Mouse (Mus musculus) E14TG2a.4 (cell line): Measurements from ENCODE around the gene Ttll11.

Source experiments
- H3K27me3 ChIP-seq: 2 replicates; pipeline ENCODE4 v1.6.1; 2014; ENCODE audit warnings: low read length, control low read depth; ENCODE audit not compliant: insufficient read depth
- H3K36me3 ChIP-seq: 2 replicates; pipeline ENCODE4 v1.6.1; 2014; ENCODE audit warnings: low read length, control low read depth; ENCODE audit not compliant: insufficient read depth
- H3K4me1 ChIP-seq: replicated peaks from 2 replicates; pipeline ENCODE4 v1.6.1; 2014; ENCODE audit warnings: low read depth, low read length, control low read depth
- H3K4me3 ChIP-seq: replicated peaks from 2 replicates; pipeline ENCODE4 v1.5.1; 2014; ENCODE audit warnings: mild to moderate bottlenecking, low read length
- H3K9me3 ChIP-seq: 2 replicates; pipeline ENCODE4 v1.6.1; 2014; ENCODE audit warnings: low read length, control low read depth
- CTCF ChIP-seq: conservative IDR thresholded peaks from 2 replicates; pipeline ENCODE4 v1.5.1; 2014; ENCODE audit warnings: low read length
- NANOG ChIP-seq: IDR thresholded peaks from 2 replicates; pipeline ENCODE4 v1.6.1; 2014; ENCODE audit warnings: borderline replicate concordance, low read length, mixed read lengths
- POU5F1 ChIP-seq: IDR thresholded peaks from 2 replicates; pipeline ENCODE4 v1.6.1; 2014; ENCODE audit warnings: low read length, borderline replicate concordance

Ttll11 gene

DNA sequence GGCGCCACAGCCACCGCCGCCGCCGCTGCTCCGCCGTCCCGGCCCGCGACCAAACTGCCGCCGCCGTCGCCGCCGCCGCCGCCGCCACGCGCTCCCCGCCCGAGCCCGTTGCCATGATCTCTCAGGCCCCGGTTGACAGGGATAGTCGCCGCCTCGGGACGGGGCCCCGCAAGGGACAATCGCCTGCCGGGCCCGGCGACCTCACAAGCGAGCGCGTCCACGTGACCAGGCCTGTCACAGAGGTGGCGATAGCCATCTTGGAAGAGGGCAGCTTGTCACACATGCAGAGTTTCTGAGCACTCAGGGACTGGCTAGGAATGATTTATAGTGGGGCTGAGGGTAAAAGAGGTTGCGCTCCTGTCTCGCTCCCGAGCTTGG lies at the start of gene Ttll11:
TSS of gene Ttll11 (minus strand) at position 270 of the 378 bp plus-strand sequence.
- Histone ChIP-seq H3K4me3 (peak within 1 kb of the TSS; percentile 86), H3K9me3 (no peaks in the 10 kb centered on the region), H3K27me3 (peaks cover 72% of the 10 kb centered on the region), H3K4me1 (peaks cover 8% of the 10 kb centered on the region), H3K36me3 (no peaks in the 10 kb centered on the region)
- TF ChIP-seq NANOG (no peak), CTCF (no peak), POU5F1 (no peak)

DNA sequence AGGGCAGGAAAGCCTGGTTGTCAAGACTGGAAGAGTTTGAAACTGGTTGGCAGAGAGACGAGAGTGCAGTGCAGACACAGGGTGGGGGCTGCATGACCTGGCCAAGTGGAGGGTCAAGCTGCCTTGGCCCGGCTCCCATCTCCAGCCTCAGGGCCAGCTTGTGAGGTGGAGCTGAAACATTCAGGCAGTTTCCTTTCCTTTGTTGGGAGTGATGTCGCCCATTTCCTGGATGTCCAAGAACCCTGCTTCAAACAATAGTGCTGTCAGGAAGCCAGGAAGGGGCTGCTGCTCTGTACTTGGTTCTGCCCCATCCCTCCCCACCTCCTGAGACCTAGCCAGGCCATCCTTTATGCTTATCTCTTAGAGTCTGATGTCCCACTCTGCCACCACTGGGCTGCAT lies 43.6 kb upstream of the Ttll11 start:
- Histone ChIP-seq H3K4me1 (peaks cover 46% of the 10 kb centered on the region), H3K36me3 (no peaks in the 10 kb centered on the region), H3K27me3 (peaks cover 15% of the 10 kb centered on the region), H3K4me3 (no peak overlapping the region), H3K9me3 (peaks cover 33% of the 10 kb centered on the region)
- no peak for TF ChIP-seq POU5F1
- TF ChIP-seq CTCF: no peak
- peak; percentile 99 for TF ChIP-seq NANOG

DNA sequence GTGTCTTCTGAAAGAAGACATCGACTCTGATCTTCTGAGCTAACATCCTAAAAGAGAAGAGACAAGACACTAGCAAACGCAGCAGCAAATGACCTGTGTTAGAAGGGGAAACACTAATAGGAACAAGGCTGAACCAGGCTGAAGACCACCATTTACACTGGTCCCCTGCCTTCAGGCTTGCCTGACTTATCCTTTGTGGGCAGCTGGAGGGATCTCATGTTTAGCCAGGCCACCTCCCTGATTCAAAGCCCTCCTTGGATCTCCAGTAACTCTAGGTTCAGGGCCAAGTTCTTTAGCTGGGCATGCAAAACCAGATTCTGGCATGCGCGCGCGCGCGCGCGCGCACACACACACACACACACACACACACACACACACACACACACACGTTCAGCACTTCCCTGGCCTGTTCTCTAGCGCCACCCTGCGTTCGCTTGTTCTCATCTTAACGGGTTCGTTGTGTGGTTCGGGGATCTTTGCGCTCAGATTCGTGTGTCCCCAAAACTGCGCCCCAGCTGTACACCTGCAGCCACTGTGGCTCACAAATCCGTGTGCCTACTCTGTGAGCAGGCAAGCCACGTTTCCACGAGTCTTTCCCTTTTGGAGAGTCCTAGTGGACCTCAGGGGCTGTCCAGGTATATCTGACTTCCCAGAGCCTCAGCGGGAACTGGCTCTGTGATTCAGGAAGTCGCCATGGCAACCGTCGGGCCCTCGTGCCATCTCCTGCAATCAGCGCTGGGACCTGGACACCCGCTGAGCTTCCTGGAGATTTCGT lies 41.9 kb upstream of the Ttll11 start:
- H3K4me3 ChIP-seq: peak overlapping the region; percentile 27; the same call in 1 of the 2 replicates
- peaks cover 26% of the 10 kb centered on the region for H3K9me3 ChIP-seq
- peaks cover 46% of the 10 kb centered on the region for H3K4me1 ChIP-seq
- no peaks in the 10 kb centered on the region for H3K36me3 ChIP-seq
- H3K27me3 ChIP-seq: peaks cover 15% of the 10 kb centered on the region
- TF ChIP-seq CTCF (peak; percentile 23), NANOG (no peak), POU5F1 (no peak)

DNA sequence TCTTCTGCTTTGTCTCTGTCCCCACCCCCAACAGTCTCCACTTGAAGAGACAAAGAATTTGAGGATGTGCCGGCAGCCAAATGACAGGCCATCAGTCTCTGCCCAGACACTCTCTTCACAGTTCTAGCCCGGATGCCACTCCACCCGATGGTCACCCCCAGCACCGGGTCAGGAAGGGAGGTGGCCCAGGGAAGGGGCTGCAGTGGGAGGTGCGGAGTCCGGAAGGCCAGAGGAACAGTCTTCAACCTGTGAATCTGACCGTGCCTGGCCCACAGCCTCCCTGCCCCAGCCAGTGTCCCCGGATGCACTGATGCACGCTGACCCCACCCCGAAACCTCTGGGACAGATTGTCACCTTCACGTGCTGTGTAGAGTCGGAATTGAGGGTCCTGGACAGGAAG lies 33.3 kb upstream of the Ttll11 start:
- Histone ChIP-seq H3K4me3 (no peak overlapping the region), H3K4me1 (peaks cover 17% of the 10 kb centered on the region), H3K27me3 (peaks cover 40% of the 10 kb centered on the region), H3K36me3 (no peaks in the 10 kb centered on the region), H3K9me3 (peaks cover 20% of the 10 kb centered on the region)
- no peak for TF ChIP-seq NANOG
- TF ChIP-seq CTCF: no peak
- no peak for TF ChIP-seq POU5F1

DNA sequence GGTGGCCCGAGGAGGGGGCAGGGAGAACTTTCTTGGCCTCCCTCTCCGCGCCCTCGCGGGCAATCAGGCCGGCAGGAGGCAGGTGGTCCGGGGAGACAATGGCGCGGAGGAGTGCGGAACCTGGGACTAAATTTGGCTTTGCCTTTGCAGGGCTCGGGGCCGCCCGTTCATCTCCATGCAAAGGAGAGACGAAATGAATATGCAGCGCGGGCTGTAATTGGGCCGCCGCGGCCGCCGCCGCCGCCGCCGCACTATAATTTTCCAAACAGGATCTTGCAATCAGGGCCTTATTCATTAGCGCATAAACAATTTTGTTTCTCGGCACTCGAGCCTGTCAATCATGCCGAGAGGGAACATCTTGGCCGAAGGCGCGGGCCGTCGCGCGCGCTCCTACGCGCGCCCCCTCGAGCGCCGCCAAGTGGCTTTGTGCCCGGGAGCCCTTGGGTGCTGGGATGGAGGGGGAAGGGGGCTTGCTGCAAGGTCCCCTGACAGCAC lies 31.7 kb upstream of the Ttll11 start:
- peaks cover 51% of the 10 kb centered on the region for H3K27me3 ChIP-seq
- peak overlapping the region; percentile 78 for H3K4me3 ChIP-seq
- peaks cover 25% of the 10 kb centered on the region for H3K4me1 ChIP-seq

DNA sequence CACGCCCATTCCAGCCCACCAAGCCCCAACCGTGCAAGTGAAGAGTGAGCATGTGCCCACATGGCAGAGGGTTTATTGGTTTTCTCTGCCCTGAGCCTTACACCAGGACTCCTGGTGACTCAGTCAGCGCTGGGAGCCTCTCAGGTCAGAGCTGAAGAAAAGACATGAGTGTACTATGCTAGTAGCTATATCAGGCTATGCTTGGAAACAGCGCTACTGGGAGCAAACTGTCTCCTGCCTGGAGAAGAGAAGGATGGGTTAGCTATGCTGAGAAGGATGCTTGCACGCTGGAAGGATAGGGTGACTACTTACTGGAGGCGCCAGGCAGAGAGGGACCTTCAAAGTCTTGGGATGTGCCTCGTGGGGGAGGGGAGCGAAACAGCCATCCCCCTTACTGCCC lies 30.9 kb upstream of the Ttll11 start:
- Histone ChIP-seq H3K4me3 (peak overlapping the region; percentile 78), H3K9me3 (peaks cover 20% of the 10 kb centered on the region), H3K36me3 (no peaks in the 10 kb centered on the region), H3K27me3 (peaks cover 59% of the 10 kb centered on the region), H3K4me1 (peaks cover 30% of the 10 kb centered on the region)
- TF ChIP-seq NANOG (no peak), POU5F1 (no peak), CTCF (no peak)

More for the DNA sequence above, 31.7 kb upstream of the Ttll11 start:
- Histone ChIP-seq H3K36me3 (no peaks in the 10 kb centered on the region), H3K9me3 (peaks cover 20% of the 10 kb centered on the region)
- no peak for TF ChIP-seq CTCF
- TF ChIP-seq POU5F1: no peak
- TF ChIP-seq NANOG: no peak

DNA sequence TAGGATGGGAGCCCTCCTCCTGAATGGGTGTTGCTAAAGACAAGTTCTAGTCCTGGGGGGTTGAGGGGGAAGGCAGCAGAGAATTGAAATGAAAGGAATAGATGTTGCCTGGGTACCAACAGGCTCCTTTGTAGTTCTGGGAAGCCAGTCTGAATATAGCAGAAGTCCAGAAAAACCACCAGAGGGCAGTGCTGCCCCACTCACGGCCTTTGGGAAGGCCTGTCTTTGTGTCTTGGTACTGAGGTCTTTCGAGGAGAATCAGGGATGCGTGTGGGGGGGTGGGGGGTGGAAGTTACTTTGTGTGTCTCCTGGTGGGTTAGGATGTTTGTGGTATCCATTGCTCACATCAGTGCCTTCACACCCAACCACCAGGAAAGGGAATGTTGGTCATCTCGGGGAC lies 29.7 kb upstream of the Ttll11 start:
- H3K9me3 ChIP-seq: peaks cover 20% of the 10 kb centered on the region
- H3K4me1 ChIP-seq: peaks cover 34% of the 10 kb centered on the region
- H3K36me3 ChIP-seq: no peaks in the 10 kb centered on the region
- H3K27me3 ChIP-seq: peaks cover 71% of the 10 kb centered on the region
- peak; percentile 67 for TF ChIP-seq CTCF
- TF ChIP-seq NANOG: no peak
- H3K4me3 ChIP-seq: no peak overlapping the region

DNA sequence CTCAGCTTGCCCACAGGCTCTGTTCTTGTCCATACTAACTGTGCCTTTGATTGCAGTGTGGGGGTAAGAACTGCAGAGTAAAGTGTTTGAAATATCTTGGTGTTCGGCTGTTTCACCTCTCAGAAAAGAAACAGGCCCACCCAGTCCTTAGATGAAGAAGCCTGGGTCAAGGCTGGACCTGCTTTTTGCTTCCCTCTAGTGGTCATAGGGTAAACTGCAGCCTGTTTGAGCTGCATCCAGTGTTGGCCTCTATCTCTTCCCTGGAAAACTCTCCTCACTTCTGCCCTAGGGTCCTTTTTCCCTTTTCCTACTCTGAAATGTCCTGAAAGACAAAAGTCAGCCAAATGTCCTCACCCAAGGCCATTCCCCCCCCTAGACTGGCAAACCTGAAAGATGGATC lies 28.4 kb upstream of the Ttll11 start:
- peaks cover 41% of the 10 kb centered on the region for H3K4me1 ChIP-seq
- TF ChIP-seq CTCF (peak; percentile 91), POU5F1 (no peak)
- H3K27me3 ChIP-seq: peaks cover 81% of the 10 kb centered on the region
- H3K9me3 ChIP-seq: peaks cover 6% of the 10 kb centered on the region
- H3K4me3 ChIP-seq: no peak overlapping the region
- no peaks in the 10 kb centered on the region for H3K36me3 ChIP-seq

DNA sequence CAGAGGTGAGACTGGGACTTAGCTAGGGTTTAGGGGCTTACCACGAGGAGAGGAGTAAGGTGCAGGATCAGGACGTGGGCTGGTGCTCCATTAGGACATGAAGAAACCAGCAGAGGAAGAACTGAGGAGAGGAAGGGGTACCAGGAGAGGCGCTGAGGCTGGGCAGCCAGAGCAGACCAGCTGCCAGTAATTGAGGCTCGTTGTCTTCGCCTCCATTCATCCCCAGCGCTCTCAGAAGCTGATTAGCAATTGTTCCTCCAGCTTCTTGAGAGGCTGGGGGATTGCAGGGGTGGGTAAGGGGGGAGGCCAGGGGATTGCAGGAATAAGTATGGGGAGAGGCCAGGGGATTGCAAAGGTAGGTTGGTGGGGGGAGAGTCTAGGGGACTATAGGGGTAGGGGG lies 22.5 kb upstream of the Ttll11 start:
- TF ChIP-seq POU5F1: no peak
- peaks cover 21% of the 10 kb centered on the region for H3K4me1 ChIP-seq
- H3K36me3 ChIP-seq: no peaks in the 10 kb centered on the region
- H3K27me3 ChIP-seq: peaks cover 80% of the 10 kb centered on the region
- no peak overlapping the region for H3K4me3 ChIP-seq
- H3K9me3 ChIP-seq: no peaks in the 10 kb centered on the region
